Mouse (Mus musculus) kidney, adult 10 weeks (tissue): ENCODE data around the gene Asah2. TPM values are rescaled to one million over a fixed set of nuclear protein-coding genes. Genes with fewer than 3 reads are reported as not detected.

ENCODE experiments used
- polyA plus RNA-seq: library from polyadenylated mRNA; stranded (reverse); fragments of 350-450 nt; fragmentation: Illumina TruSeq; extraction: RNeasy Lipid Tissue Mini Kit (QIAGEN cat#74804); gene quantifications from one replicate; pipeline ENCODE4 v1.2.3, GENCODE M21; 2014; ENCODE audit warnings: low read depth, low replicate concordance

Asah2 gene
- 98.9 TPM for polyA plus RNA-seq

GRCm38 (mm10) chr19:32107771-32108306 lies at the start of gene Asah2:
TSS of gene Asah2 (minus strand) at chr19:32108211.

Other genes starting within 250 kb of the Asah2 start
- 127 TPM for gene A1cf, start 239.4 kb downstream of the Asah2 start, polyA plus RNA-seq